Mouse (Mus musculus) stomach, postnatal 0 days (tissue): ENCODE measurements around the gene Nptxr. TPM values are rescaled to one million over a fixed set of nuclear protein-coding genes. Genes with fewer than 3 reads are reported as not detected.
A peak's percentile ranks its signal among the peaks of the same experiment; 100 is the strongest.

Experiments
- ATAC-seq: fragments of 200-750 bp; cut with Nextera tagmentation; 2 replicates; pipeline ENCODE4 v1.8.0; 2017; ENCODE audit not compliant: low FRiP score, low TSS enrichment
- DNase-seq: peaks from one replicate; pipeline ENCODE4 v3.0.0-alpha.2; 2016; ENCODE audit warnings: low spot score
- H3K27ac ChIP-seq: fragments of 300-500 bp; sonication (generic); replicated peaks from 2 replicates; pipeline ENCODE4 v1.5.1; 2014; ENCODE audit warnings: mild to moderate bottlenecking, control low read depth
- H3K27me3 ChIP-seq: fragments of 300-500 bp; sonication (generic); 2 replicates; pipeline ENCODE4 v1.6.1; 2014; ENCODE audit warnings: low read length; ENCODE audit not compliant: control insufficient read depth, insufficient read depth
- H3K36me3 ChIP-seq: fragments of 300-500 bp; sonication (generic); 2 replicates; pipeline ENCODE4 v1.6.1; 2014; ENCODE audit warnings: low read length, mixed read lengths; ENCODE audit not compliant: control insufficient read depth, insufficient read depth
- H3K4me1 ChIP-seq: fragments of 300-500 bp; sonication (generic); replicated peaks from 2 replicates; pipeline ENCODE4 v1.6.1; 2014; ENCODE audit warnings: antibody characterized with exemption; ENCODE audit not compliant: control insufficient read depth, insufficient read depth
- H3K4me2 ChIP-seq: fragments of 300-500 bp; sonication (generic); replicated peaks from 2 replicates; pipeline ENCODE4 v1.6.1; 2014; ENCODE audit warnings: low read depth, mild to moderate bottlenecking, control low read depth, moderate library complexity
- H3K4me3 ChIP-seq: fragments of 300-500 bp; sonication (generic); 2 replicates; pipeline ENCODE4 v1.5.1; 2014; ENCODE audit warnings: low read depth, low read length, control low read depth
- H3K9ac ChIP-seq: fragments of 300-500 bp; sonication (generic); 2 replicates; pipeline ENCODE4 v1.6.1; 2014; ENCODE audit warnings: mild to moderate bottlenecking, low read length, control low read depth, mixed read lengths
- H3K9me3 ChIP-seq: fragments of 300-500 bp; sonication (generic); 2 replicates; pipeline ENCODE4 v1.6.1; 2016; ENCODE audit warnings: low read length; ENCODE audit not compliant: control insufficient read depth
- CTCF ChIP-seq: IDR thresholded peaks from 2 replicates; pipeline ENCODE4 v1.5.1; 2016; ENCODE audit warnings: antibody characterized with exemption, low read depth, mild to moderate bottlenecking, moderate library complexity
- EP300 ChIP-seq: optimal IDR thresholded peaks from 2 replicates; pipeline ENCODE3; 2016; ENCODE audit warnings: antibody characterized with exemption
- WGBS: fragments of 180-500 bp; shearing (Covaris S2); extraction: QIAGEN DNeasy Blood & Tissue Kit; methylation state at CpG from one replicate; pipeline ENCODE4 v1.1.7; 2014; 5-methylcytosine and 5-hydroxymethylcytosine counted together
- polyA plus RNA-seq: library from polyadenylated mRNA; unstranded; fragments of >200 nt; fragmentation: Nextera tagmentation; extraction: Ambion mirVana; gene quantifications from 2 replicates; pipeline ENCODE4 v1.2.1, GENCODE M21; 2015

The Nptxr gene
- polyA plus RNA-seq, 1 experiment from 2014 or later = 2.0 TPM

DNA sequence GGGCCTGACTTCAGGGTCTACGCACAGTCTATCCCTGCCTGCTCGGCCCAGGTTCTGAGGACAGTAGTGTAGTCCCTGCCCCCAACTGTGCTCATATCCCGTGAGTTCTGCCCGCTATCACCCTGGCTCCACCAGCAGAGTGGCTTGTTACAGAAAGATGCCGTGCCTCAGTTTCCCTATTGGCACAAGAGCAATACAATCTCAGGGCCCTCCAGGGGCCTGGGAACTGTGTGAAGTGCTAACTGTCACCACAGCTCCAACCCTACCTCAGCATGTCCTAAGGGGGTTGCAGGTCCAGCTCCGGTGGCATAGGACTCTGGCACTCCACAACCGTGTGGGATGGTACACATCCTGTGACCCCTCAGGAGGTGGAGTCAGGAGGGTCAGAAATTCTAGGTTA lies 7.5 kb downstream of the Nptxr start:
- no peak for ATAC-seq
- H3K27me3 ChIP-seq = no peaks in the 10 kb centered on the region
- H3K4me3 ChIP-seq = no peak overlapping the region
- H3K27ac ChIP-seq = no peak overlapping the region
- H3K36me3 ChIP-seq = no peaks in the 10 kb centered on the region
- no peak overlapping the region for H3K9ac ChIP-seq
- WGBS = 84% methylated on average over 7 of the region's 7 CpGs
- no peaks in the 10 kb centered on the region for H3K4me1 ChIP-seq
- H3K9me3 ChIP-seq = no peaks in the 10 kb centered on the region
- DNase-seq = no peak
- no peak for TF ChIP-seq EP300
- no peak for TF ChIP-seq CTCF
- H3K4me2 ChIP-seq = no peak overlapping the region

- no peaks in the 10 kb centered on the region for H3K4me1 ChIP-seq
- no peak overlapping the region for H3K9ac ChIP-seq
- no peaks in the 10 kb centered on the region for H3K36me3 ChIP-seq
- H3K27ac ChIP-seq = no peak overlapping the region
- H3K4me3 ChIP-seq = no peak overlapping the region
- TF ChIP-seq CTCF (no peak), EP300 (no peak)
- WGBS = 71% methylated on average over 12 of the region's 12 CpGs
- no peaks in the 10 kb centered on the region for H3K27me3 ChIP-seq
- H3K9me3 ChIP-seq = no peaks in the 10 kb centered on the region
- ATAC-seq (no peak), DNase-seq (no peak)
- no peak overlapping the region for H3K4me2 ChIP-seq
Measured at GRCm38 (mm10) chr15:79796256-79796655, 8.3 kb downstream of the Nptxr start.

DNA sequence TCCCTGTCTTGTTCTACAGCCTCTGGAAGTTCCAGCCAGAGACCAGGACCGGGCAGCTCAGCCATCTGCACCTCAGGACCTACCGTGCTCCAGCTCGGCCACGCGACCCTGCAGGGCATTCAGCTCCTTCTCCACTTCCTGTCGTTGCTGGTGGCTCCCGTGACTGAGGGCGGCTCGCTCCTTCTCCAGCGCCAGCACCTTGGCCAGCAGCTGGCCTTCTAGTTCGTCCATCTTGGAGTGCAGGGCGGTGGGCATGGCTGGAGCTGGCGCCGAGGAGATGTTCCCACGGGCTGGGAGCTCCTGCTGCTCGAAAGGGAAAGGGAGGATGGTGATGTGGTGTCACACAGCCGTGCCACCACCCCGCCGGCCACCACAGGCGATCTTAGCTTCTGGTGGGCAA lies 10.4 kb downstream of the Nptxr start:
- DNase-seq = peak; percentile 28
- no peak overlapping the region for H3K9ac ChIP-seq
- no peaks in the 10 kb centered on the region for H3K36me3 ChIP-seq
- no peak overlapping the region for H3K27ac ChIP-seq
- no peak for TF ChIP-seq EP300
- no peak for TF ChIP-seq CTCF
- no peak overlapping the region for H3K4me2 ChIP-seq
- no peak overlapping the region for H3K4me3 ChIP-seq
- no peaks in the 10 kb centered on the region for H3K27me3 ChIP-seq
- no peaks in the 10 kb centered on the region for H3K4me1 ChIP-seq
- H3K9me3 ChIP-seq = no peaks in the 10 kb centered on the region
- no peak for ATAC-seq
- WGBS = 18% methylated on average over 20 of the region's 20 CpGs

DNA sequence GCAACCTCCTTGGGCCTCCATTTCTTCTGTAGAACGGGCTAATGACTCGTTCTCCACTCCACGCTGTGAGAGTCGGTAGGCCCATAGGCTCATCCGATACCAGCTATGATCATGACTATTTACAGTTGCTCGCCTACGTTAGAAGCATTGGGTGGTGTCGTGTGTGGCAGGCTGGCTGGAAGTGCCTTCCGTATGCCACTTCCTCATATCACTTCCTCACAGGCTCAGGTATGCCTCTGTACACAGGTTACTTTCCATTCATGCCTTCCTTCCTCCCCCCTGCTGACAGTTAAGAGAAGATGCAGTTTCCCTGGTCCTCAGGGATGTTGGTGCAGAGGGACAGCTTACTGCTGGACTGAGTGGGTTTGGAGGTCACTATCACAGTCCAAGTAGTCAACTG lies 11.5 kb downstream of the Nptxr start:
- H3K27ac ChIP-seq = no peak overlapping the region
- 91% methylated on average over 9 of the region's 9 CpGs for WGBS
- H3K4me1 ChIP-seq = no peaks in the 10 kb centered on the region
- H3K9me3 ChIP-seq = no peaks in the 10 kb centered on the region
- no peaks in the 10 kb centered on the region for H3K36me3 ChIP-seq
- TF ChIP-seq EP300 (no peak), CTCF (no peak)
- H3K27me3 ChIP-seq = no peaks in the 10 kb centered on the region
- H3K4me3 ChIP-seq = no peak overlapping the region
- no peak overlapping the region for H3K9ac ChIP-seq
- no peak overlapping the region for H3K4me2 ChIP-seq
- no peak for ATAC-seq
- DNase-seq = no peak

GRCm38 (mm10) chr15:79792455-79792854 lies 12.1 kb downstream of the Nptxr start:
- Histone ChIP-seq H3K27me3 (no peaks in the 10 kb centered on the region), H3K36me3 (no peaks in the 10 kb centered on the region), H3K27ac (no peak overlapping the region), H3K9ac (no peak overlapping the region), H3K4me1 (no peaks in the 10 kb centered on the region), H3K9me3 (no peaks in the 10 kb centered on the region), H3K4me3 (no peak overlapping the region), H3K4me2 (no peak overlapping the region)
- ATAC-seq = no peak; the same call in 1 of the 2 replicates
- no peak for TF ChIP-seq EP300
- WGBS = 31% methylated on average over 19 of the region's 19 CpGs
- peak; percentile 30 for DNase-seq

DNA sequence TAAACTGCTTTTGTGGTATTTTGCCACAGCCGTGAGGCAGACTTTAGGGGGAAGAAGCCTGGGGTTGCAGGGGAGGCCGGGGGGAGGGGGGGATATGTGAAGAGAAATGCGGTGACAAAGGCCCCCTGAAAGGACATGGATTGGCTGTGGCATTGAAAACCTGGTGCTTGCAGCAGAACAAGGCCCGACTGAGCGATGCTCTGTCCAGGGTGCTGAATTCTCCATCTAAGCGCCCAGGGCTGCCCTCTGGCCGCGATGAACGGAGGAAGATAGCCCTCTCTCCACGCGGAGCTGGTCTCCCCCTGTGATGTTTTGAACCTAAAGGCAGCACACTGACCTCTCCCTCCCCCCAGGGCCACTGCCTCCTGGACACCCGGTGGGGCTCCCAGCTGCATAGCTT lies 13.1 kb downstream of the Nptxr start:
- TF ChIP-seq EP300 = no peak
- peak; percentile 49 for TF ChIP-seq CTCF
- no peaks in the 10 kb centered on the region for H3K27me3 ChIP-seq
- peak; percentile 78 for DNase-seq
- ATAC-seq = no peak
- H3K9ac ChIP-seq = no peak overlapping the region
- H3K27ac ChIP-seq = no peak overlapping the region
- no peaks in the 10 kb centered on the region for H3K36me3 ChIP-seq
- no peaks in the 10 kb centered on the region for H3K4me1 ChIP-seq
- no peak overlapping the region for H3K4me3 ChIP-seq
- H3K9me3 ChIP-seq = no peaks in the 10 kb centered on the region
- no peak overlapping the region for H3K4me2 ChIP-seq
- 4% methylated on average over 12 of the region's 12 CpGs for WGBS
